Mouse (Mus musculus) heart, postnatal 0 days (tissue): ENCODE measurements around the gene Slc25a28.

Experiments used
- CTCF ChIP-seq: IDR thresholded peaks from 2 replicates; pipeline ENCODE4 v1.5.1; 2016; ENCODE audit warnings: antibody characterized with exemption, control low read depth, low read depth
- EP300 ChIP-seq: IDR thresholded peaks from 2 replicates; pipeline ENCODE4 v1.6.1; 2016; ENCODE audit warnings: antibody characterized with exemption, low read depth

DNA sequence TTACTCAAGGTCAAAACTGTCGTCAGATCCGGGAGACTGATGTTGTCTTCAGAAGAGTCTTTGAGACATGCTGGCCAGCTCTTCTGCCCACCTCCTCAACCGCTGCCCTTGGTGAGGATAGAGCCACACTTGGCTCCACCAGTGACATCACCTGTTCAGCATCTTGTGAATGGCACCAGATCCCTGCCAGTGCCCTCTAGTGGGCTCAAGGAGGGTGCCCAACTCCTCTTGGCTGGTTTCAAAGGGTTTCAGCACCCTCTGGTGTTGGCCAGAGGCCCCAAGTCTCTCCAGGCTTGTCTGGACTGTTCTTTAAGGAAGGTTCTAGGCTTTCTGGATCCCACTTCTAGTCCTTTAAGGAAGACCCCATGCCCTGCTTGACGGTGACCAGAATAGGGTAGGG is 50.8 kb downstream of the Slc25a28 start:
- TF ChIP-seq CTCF (peak; percentile 71), EP300 (no peak)
